Mouse (Mus musculus): ENCODE measurements at regions not wholly inside any gene's neighbourhood (a gene's known extent, or its start where the extent isn't known, plus 50 kb on each side); places are given as distances from the start of the nearest gene placed in this dataset.

DNA sequence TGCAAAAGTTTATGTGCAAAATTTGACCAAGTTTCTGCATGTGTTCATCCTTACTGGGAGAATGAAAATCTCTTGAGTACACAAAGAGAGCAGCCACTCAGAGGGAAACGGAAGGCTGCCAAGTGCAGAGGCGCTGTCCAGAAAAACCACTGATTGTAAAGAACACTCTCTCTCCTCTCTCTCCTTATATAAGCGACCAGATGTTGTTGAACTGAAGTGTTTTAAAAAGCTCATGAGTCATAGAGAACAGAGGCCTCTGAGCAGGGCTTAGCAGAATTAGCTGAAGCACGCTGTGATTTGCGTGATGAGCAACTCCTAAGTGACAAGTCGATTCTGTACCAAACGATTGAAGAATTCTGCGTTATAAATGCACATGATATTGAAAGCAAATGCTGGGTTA, 68.5 kb upstream of the Arhgap21 start:
- H3K27ac ChIP-seq (replicated peaks): no peak overlapping the region
- WGBS: 71% methylated on average over 8 of the region's 8 CpGs
- no peak for DNase-seq (ENCODE audit: low spot score)
- no peaks in the 10 kb centered on the region for H3K9me3 ChIP-seq
- no peaks in the 10 kb centered on the region for H3K36me3 ChIP-seq (replicated peaks)
- peaks cover 4% of the 10 kb centered on the region; the same call in 1 of the 2 replicates for H3K4me1 ChIP-seq
- H3K27me3 ChIP-seq (replicated peaks; ENCODE audit: low read depth, poor library complexity, severe bottlenecking): no peaks in the 10 kb centered on the region
- H3K4me3 ChIP-seq: no peak overlapping the region

DNA sequence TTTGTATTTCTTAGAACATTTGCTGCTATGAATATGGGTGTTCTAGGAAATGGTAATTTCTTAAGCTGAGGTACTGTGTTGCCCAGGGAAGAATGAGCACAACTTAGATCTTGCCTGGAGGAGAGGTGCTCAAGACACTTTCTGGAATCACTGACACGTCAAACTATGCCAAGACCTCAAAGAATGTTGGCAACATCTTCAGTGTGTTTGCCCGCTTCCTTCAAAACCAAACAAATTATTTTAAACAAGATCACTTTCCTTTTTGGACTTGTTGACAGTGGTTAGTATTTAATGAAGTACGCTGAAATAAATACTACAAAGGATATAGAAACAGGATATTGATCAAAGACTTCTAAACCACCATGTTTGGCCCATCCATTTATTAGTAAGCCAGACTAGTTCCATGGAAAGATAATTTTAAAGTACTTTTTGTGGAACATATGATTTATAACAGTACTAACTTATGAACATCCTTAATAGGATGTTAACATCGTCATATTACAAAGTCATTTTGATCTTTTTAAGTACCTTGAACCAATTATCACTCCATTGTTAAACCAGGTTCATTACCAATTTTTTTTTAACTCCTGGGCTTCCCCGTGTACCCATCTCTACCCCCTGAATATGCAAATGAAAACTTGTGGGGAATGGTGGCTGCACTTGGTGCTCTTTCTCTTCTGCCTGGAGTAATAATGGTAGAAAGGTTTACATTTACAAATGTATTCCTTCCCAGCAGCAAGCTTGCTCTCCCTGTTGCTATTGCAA, 67.4 kb upstream of the Arhgap21 start:
- H3K27me3 ChIP-seq (replicated peaks; ENCODE audit: low read depth, poor library complexity, severe bottlenecking): no peaks in the 10 kb centered on the region
- DNase-seq (ENCODE audit: low spot score): no peak
- H3K9me3 ChIP-seq: no peaks in the 10 kb centered on the region
- no peak overlapping the region for H3K27ac ChIP-seq (replicated peaks)
- WGBS: 76% methylated on average over 5 of the region's 5 CpGs
- H3K4me1 ChIP-seq: peaks cover 4% of the 10 kb centered on the region; the same call in 1 of the 2 replicates
- no peak overlapping the region for H3K4me3 ChIP-seq
- no peaks in the 10 kb centered on the region for H3K36me3 ChIP-seq (replicated peaks)

DNA sequence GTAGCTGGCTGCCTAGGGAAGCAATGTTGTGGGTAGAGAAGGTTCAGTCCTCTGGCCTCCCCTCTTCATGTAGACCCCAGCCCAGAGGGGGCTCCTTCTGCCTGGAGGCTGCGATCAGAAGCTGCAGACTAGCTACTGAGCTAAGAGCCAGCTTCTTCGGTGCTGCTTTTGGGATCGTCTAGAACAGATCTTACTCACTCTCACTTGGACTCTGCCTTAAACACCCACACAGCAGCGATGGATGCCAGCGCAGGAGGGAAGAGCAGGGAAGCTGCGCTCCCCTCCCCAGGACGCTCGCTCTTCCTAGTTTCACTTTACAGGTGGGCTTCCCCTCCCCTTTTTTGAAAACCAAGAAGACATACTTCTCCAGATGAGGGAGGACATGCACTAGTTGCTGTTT, 66.0 kb upstream of the Arhgap21 start:
- WGBS: 33% methylated on average over 8 of the region's 8 CpGs
- H3K4me3 ChIP-seq: no peak overlapping the region

DNA sequence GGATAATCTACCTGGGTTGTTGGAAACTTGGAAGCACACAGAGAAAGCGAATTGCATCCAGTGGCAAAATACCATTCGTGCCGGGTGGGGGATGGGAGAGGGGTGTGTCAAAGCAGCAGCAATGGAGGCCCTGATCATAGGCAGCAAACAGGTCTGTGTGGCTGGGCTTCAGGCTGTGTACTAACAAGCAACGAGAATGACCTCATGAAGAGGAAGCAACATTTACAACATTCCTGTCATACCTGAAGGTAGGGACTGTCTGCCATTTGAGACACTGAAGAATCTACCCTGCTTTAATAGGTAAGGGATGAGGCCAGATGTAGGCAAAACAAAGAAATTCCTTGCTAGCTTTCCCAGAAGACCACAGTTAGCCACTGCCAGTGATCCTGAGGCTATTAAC, 62.0 kb upstream of the Arhgap21 start:
- H3K4me1 ChIP-seq: peaks cover 14% of the 10 kb centered on the region
- no peak overlapping the region for H3K4me3 ChIP-seq
- 51% methylated on average over 4 of the region's 4 CpGs for WGBS
- H3K9me3 ChIP-seq: no peaks in the 10 kb centered on the region
- H3K36me3 ChIP-seq (replicated peaks): no peaks in the 10 kb centered on the region
- no peaks in the 10 kb centered on the region for H3K27me3 ChIP-seq (replicated peaks; ENCODE audit: low read depth, poor library complexity, severe bottlenecking)
- H3K27ac ChIP-seq (replicated peaks): no peak overlapping the region
- peak; percentile 50 for DNase-seq (ENCODE audit: low spot score)

More for the DNA sequence above, 66.0 kb upstream of the Arhgap21 start:
- no peak for DNase-seq (ENCODE audit: low spot score)
- Histone ChIP-seq H3K36me3 (replicated peaks) (no peaks in the 10 kb centered on the region), H3K9me3 (no peaks in the 10 kb centered on the region), H3K27ac (replicated peaks) (0 out of 2 replicates have a peak overlapping the region, but pooled peaks have one; percentile 57), H3K27me3 (replicated peaks; ENCODE audit: low read depth, poor library complexity, severe bottlenecking) (no peaks in the 10 kb centered on the region), H3K4me1 (peaks cover 11% of the 10 kb centered on the region)

GRCm38 (mm10) chr2:21029391-21030010, 60.8 kb upstream of the Arhgap21 start:
- DNase-seq (ENCODE audit: low spot score): no peak
- Histone ChIP-seq H3K4me3 (no peak overlapping the region), H3K27ac (replicated peaks) (0 out of 2 replicates have a peak overlapping the region, but pooled peaks have one; percentile 8), H3K27me3 (replicated peaks; ENCODE audit: low read depth, poor library complexity, severe bottlenecking) (no peaks in the 10 kb centered on the region), H3K9me3 (no peaks in the 10 kb centered on the region), H3K36me3 (replicated peaks) (no peaks in the 10 kb centered on the region), H3K4me1 (peaks cover 12% of the 10 kb centered on the region)
- 85% methylated on average over 5 of the region's 5 CpGs for WGBS

DNA sequence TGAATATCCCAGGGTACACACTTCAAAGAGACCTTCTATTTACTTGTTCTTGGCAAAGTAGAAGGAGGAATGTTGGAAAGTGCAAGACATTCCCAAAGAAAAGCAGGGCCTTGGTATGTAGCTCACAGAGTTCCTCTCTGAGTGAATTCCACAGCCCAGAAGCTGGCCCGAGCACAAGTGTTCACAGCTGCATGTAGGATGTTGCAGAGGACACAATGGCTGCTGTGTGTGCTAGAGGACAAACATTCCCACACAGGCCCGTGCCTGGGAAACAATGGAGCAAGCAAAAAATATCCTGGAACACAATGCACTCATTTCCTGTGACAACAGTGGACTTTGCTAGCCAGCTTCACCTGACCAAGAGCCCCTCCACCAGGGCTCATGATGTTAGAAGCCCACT, 59.9 kb upstream of the Arhgap21 start:
- WGBS: 24% methylated on average over 2 of the region's 2 CpGs
- Histone ChIP-seq H3K27ac (replicated peaks) (no peak overlapping the region; the same call in 1 of the 2 replicates), H3K9me3 (no peaks in the 10 kb centered on the region), H3K4me3 (no peak overlapping the region), H3K4me1 (peaks cover 10% of the 10 kb centered on the region), H3K36me3 (replicated peaks) (no peaks in the 10 kb centered on the region), H3K27me3 (replicated peaks; ENCODE audit: low read depth, poor library complexity, severe bottlenecking) (no peaks in the 10 kb centered on the region)
- no peak for DNase-seq (ENCODE audit: low spot score)

DNA sequence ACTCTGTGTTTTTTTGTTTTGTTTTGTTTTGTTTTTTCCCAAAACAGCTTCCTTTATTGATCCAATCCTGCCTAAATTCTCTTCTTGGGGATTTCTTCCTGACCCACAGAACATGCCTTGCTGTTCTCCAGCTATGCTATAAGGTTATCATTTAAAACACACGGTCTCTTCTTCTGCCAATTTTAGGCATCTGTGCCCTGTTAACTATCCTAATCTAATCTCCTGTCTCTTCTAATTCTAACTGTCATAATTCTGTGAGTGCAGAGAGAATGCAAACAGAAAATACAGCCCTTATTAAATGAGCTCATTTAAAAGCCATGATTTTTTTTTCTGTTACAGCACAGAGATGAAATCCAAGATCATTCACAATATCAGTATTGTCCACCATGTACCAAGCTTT, 49.9 kb upstream of the Arhgap21 start:
- Histone ChIP-seq H3K27me3 (replicated peaks; ENCODE audit: low read depth, poor library complexity, severe bottlenecking) (no peaks in the 10 kb centered on the region), H3K9me3 (no peaks in the 10 kb centered on the region), H3K27ac (replicated peaks) (no peak overlapping the region), H3K4me3 (no peak overlapping the region), H3K36me3 (replicated peaks) (no peaks in the 10 kb centered on the region), H3K4me1 (no peaks in the 10 kb centered on the region; the same call in 1 of the 2 replicates)
- no peak for DNase-seq (ENCODE audit: low spot score)
- 81% methylated on average over 1 of the region's 1 CpGs for WGBS

Measured in embryonic facial prominence, embryonic 10.5 days (tissue).